Mouse (Mus musculus) retina, postnatal 7 days (tissue): ENCODE data around the gene Tmem216.
A peak's percentile ranks its signal among the peaks of the same experiment; 100 is the strongest.

Experiments used
- DNase-seq: peaks from one replicate; pipeline ENCODE4 v3.0.0-alpha.2; 2012; ENCODE audit warnings: low read depth, low spot score

Tmem216 gene

DNA sequence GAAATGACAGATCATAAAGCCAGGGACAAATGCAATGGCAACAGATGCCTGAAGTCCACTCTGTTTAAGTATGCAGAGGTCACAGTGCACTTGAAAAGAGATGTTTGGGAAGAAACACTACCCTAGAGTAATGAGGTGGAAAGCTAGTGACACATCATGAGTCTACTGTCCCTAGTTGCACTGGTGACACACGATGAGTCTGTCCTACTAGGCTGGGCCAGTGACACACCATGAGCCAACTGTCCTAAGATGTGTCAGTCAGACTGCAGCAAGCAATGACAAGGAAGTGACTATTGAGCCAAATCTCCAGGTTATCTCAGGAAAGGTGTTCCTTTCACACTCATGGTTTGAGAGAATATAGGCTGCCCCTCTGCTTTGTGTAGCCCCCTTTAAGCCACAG lies 60.4 kb downstream of the Tmem216 start:
- no peak for DNase-seq

DNA sequence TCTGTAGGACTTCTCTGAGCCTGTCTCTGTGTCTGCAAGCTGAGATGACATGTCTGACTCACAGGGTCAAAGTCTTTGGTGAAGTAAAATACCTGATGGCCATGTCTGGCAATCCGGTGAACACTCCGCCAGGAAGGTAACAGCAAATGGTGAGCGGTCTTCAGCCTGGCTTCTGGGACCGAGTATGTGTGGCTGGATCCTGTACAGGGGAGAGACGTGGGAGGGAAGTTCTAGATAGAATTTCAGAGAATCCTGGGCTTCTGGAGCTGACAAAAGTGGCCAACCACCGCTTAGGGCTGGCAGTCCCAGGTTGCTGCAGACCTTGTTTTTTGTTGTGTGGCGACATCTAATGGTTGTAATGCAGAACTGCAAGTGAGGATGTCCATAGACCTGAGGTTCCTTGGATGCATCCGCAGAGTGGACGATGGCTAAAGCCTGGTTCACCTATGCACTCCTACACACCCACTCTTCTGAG lies 69.7 kb downstream of the Tmem216 start:
- peak; percentile 67 for DNase-seq
